Comparison of ENCODE assay signal across 27 mouse cellular contexts in genomic region chr12:118285099-118285498, GRCm38 (mm10). TPM values are rescaled to one million over a fixed set of nuclear protein-coding genes. Genes with fewer than 3 reads are reported as not detected.
DNase-seq lines count a peak whose midpoint lies in the region; ATAC-seq and TF ChIP-seq lines count a peak whose summit lies in the region.
"Had no signal": no experiment of that assay in that cellular context is flagged by ENCODE, and none has a peak within 500 bp of the region (broad histone marks: within the 10 kb centered on the region; RNA-seq: fewer than 3 reads in every experiment).

No protein-coding gene starts in this region.

- H3K27ac ChIP-seq in heart, embryonic 14.5 days (replicated peaks in 1 of 2; ENCODE audit: control insufficient read depth in 1 of 2, insufficient read depth in 1 of 2, low read depth in 2 of 2, low read length in 2 of 2): peak overlapping the region in 1 of 2 experiments; percentile 28; a peak in 1 of 4 replicates
- H3K27ac ChIP-seq in heart, embryonic 12.5 days (ENCODE audit: poor library complexity, severe bottlenecking): no peak overlapping the region
- no peak overlapping the region for H3K27ac ChIP-seq in MEL (ENCODE audit: control insufficient read depth, low read depth, low read length)
- H3K27ac ChIP-seq: forebrain, embryonic 13.5 days; heart, adult 2 months; hindbrain, postnatal 0 days; intestine, embryonic 15.5 days; kidney, postnatal 0 days; liver, embryonic 15.5 days had no signal

- TF ChIP-seq RAD21 in MEL (IDR thresholded peaks at IDR 0.05; ENCODE audit: low read depth, low read length): no peak

- no peak for TF ChIP-seq POLR2A in MEL (IDR thresholded peaks at IDR 0.05; ENCODE audit: control insufficient read depth in 1 of 2, insufficient read depth in 1 of 2, low read depth in 1 of 2, low read length in 2 of 2, poor library complexity in 1 of 2)

- H3K36me3 ChIP-seq in heart, embryonic 14.5 days (ENCODE audit: control insufficient read depth, insufficient read depth, low read length): no peaks in the 10 kb centered on the region
- H3K36me3 ChIP-seq in heart, embryonic 12.5 days: no peaks in the 10 kb centered on the region
- H3K36me3 ChIP-seq in MEL (ENCODE audit: control insufficient read depth in 1 of 2, insufficient read depth in 2 of 2, low read length in 2 of 2): peaks cover 3 to 11% of the 10 kb centered on the region in 2 experiments; a peak in 3 of 4 replicates
- H3K36me3 ChIP-seq: intestine, embryonic 15.5 days; liver, embryonic 15.5 days had no signal

- H3K4me2 ChIP-seq in heart, embryonic 14.5 days (ENCODE audit: low read length): no peak overlapping the region
- no peak overlapping the region for H3K4me2 ChIP-seq in heart, embryonic 12.5 days
- H3K4me2 ChIP-seq: forebrain, embryonic 13.5 days; intestine, embryonic 15.5 days; liver, embryonic 15.5 days; midbrain, embryonic 11.5 days had no signal

- TF ChIP-seq CTCF in MEL (IDR thresholded peaks at IDR 0.05 in 2 of 3, conservative IDR thresholded peaks at IDR 0.05 in 1 of 3; ENCODE audit: control insufficient read depth in 1 of 3, insufficient read depth in 1 of 3, low read depth in 2 of 3, low read length in 3 of 3, poor library complexity in 1 of 3, severe bottlenecking in 1 of 3): no peak

- intact Hi-C loops in heart, postnatal 10 days (cut with DNase I): no loop called here
- intact Hi-C loops in left cerebral cortex, postnatal 36 days (cut with DNase I): no loop called here

- 49% methylated on average over 6 of the region's 6 CpGs for WGBS in heart, embryonic 14.5 days
- 61% methylated on average over 6 of the region's 6 CpGs for WGBS in heart, embryonic 12.5 days

- H3K4me3 ChIP-seq in heart, embryonic 14.5 days (ENCODE audit: control insufficient read depth in 1 of 2, insufficient read depth in 1 of 2, low read depth in 1 of 2, low read length in 2 of 2): no peak overlapping the region
- no peak overlapping the region for H3K4me3 ChIP-seq in heart, embryonic 12.5 days
- H3K4me3 ChIP-seq in MEL (ENCODE audit: control insufficient read depth in 1 of 2, insufficient read depth in 1 of 2, low read depth in 2 of 2, low read length in 2 of 2): no peak overlapping the region
- H3K4me3 ChIP-seq: forebrain, embryonic 13.5 days; heart, adult 2 months; intestine, embryonic 15.5 days; liver, embryonic 15.5 days had no signal

- DNase-seq in adrenal gland, postnatal 14 days: peak; percentile 11
- no peak for DNase-seq in adrenal gland, postnatal 25 days
- no peak for DNase-seq in MEL (ENCODE audit: low read depth, low spot score)
- DNase-seq in heart, postnatal 10 days: peak; percentile 45 to 46
- DNase-seq in left cerebral cortex, postnatal 36 days (ENCODE audit: low spot score in 2 of 2): no peak
- DNase-seq: B cell, adult 2 months; cerebellum, adult 11 months; cerebellum, adult 9-10 months; cerebellum, postnatal 36 days; gastrocnemius, postnatal 14 days; kidney, adult 2 months; kidney, postnatal 4 days; left cerebral cortex, postnatal 4 days; lung, postnatal 36 days; spleen, adult 18-20 months; thymus, postnatal 14 days had no signal

- no peak for ATAC-seq in heart, embryonic 14.5 days (ENCODE audit: insufficient number of reproducible peaks, insufficient read depth, low FRiP score, low read depth)
- no peak for ATAC-seq in heart, embryonic 12.5 days (ENCODE audit: insufficient number of reproducible peaks, low FRiP score)
- ATAC-seq: activated CD4-positive, CD25-positive, alpha-beta regulatory T cell, adult 4 months; forebrain, embryonic 13.5 days; hindbrain, postnatal 0 days; intestine, embryonic 15.5 days; midbrain, embryonic 16.5 days had no signal

- peaks cover 0 to 9% of the 10 kb centered on the region in 2 experiments; a peak in 1 of 4 replicates for H3K4me1 ChIP-seq in heart, embryonic 14.5 days (ENCODE audit: control insufficient read depth in 2 of 2, insufficient read depth in 2 of 2, low read length in 2 of 2)
- peaks cover 10% of the 10 kb centered on the region for H3K4me1 ChIP-seq in heart, embryonic 12.5 days (replicated peaks)
- peaks cover 4 to 7% of the 10 kb centered on the region in 2 experiments for H3K4me1 ChIP-seq in MEL (ENCODE audit: control insufficient read depth in 1 of 2, insufficient read depth in 2 of 2, low read length in 2 of 2)
- H3K4me1 ChIP-seq: intestine, embryonic 15.5 days had no signal

- H3K9me3 ChIP-seq in heart, embryonic 14.5 days (ENCODE audit: control insufficient read depth, low read length): no peaks in the 10 kb centered on the region
- no peaks in the 10 kb centered on the region for H3K9me3 ChIP-seq in heart, embryonic 12.5 days (replicated peaks)
- no peaks in the 10 kb centered on the region for H3K9me3 ChIP-seq in MEL (replicated peaks; ENCODE audit: insufficient read depth, low read length)
- H3K9me3 ChIP-seq: forebrain, embryonic 13.5 days; intestine, embryonic 15.5 days; liver, embryonic 15.5 days had no signal

- H3K9ac ChIP-seq in heart, embryonic 14.5 days (ENCODE audit: low read length): peak overlapping the region; percentile 3; the same call in 1 of the 2 replicates
- H3K9ac ChIP-seq in heart, embryonic 12.5 days: no peak overlapping the region
- H3K9ac ChIP-seq in MEL (ENCODE audit: control insufficient read depth, low read depth, low read length, poor library complexity, severe bottlenecking): no peak overlapping the region
- H3K9ac ChIP-seq: forebrain, embryonic 13.5 days; intestine, embryonic 15.5 days; liver, embryonic 15.5 days had no signal

- TF ChIP-seq EP300 in MEL (IDR thresholded peaks at IDR 0.05; ENCODE audit: low read depth in 1 of 2, low read length in 2 of 2): peak in 1 of 2 experiments; percentile 7; a peak in 1 of 4 replicates

- H3K79me2 ChIP-seq in MEL (ENCODE audit: control insufficient read depth, insufficient read depth, low read length, poor library complexity): peaks cover 16% of the 10 kb centered on the region

- no peaks in the 10 kb centered on the region for H3K27me3 ChIP-seq in heart, embryonic 14.5 days (ENCODE audit: control insufficient read depth, insufficient read depth, low read length)
- H3K27me3 ChIP-seq in heart, embryonic 12.5 days (replicated peaks): no peaks in the 10 kb centered on the region
- H3K27me3 ChIP-seq in MEL (ENCODE audit: control insufficient read depth in 1 of 2, insufficient read depth in 2 of 2, low read length in 2 of 2): no peaks in the 10 kb centered on the region
- H3K27me3 ChIP-seq: forebrain, embryonic 13.5 days; intestine, embryonic 15.5 days; liver, embryonic 15.5 days had no signal

TF ChIP-seq in MEL, 35 proteins besides CTCF, POLR2A, EP300 and RAD21:
- TF ChIP-seq NELFE (IDR thresholded peaks at IDR 0.05; ENCODE audit: low read depth, low read length) (0 out of 2 replicates have a peak, but pooled peaks have one; percentile 10), JUND (IDR thresholded peaks at IDR 0.05; ENCODE audit: low read depth, low read length) (no peak), RCOR1 (IDR thresholded peaks at IDR 0.05; ENCODE audit: low read depth, low read length) (0 out of 2 replicates have a peak, but pooled peaks have one; percentile 8), CHD2 (IDR thresholded peaks at IDR 0.05; ENCODE audit: low read length) (no peak), MAFK (IDR thresholded peaks at IDR 0.05; ENCODE audit: borderline replicate concordance, low read depth, low read length) (no peak), BHLHE40 (IDR thresholded peaks at IDR 0.05; ENCODE audit: borderline replicate concordance, low read depth, low read length) (no peak), NRF1 (IDR thresholded peaks at IDR 0.05; ENCODE audit: insufficient read depth, low read depth, low read length, poor library complexity, severe bottlenecking) (no peak), MYB (IDR thresholded peaks at IDR 0.05; ENCODE audit: low read depth, low read length) (no peak)

RNA-seq across cellular contexts. Expression of gene Sp4, which starts 16.1 kb away (rescaled TPM):
- total RNA-seq in adrenal gland, postnatal 14 days (2021): 9.4 and 11.8 TPM in 2 replicates
- 8.8 and 9.7 TPM in 2 replicates for total RNA-seq in adrenal gland, postnatal 25 days (2021)
- 7.9 and 11.4 TPM in 2 replicates for polyA plus RNA-seq in heart, embryonic 14.5 days (2014; fragmentation: Nextera tagmentation; extraction: Ambion mirVana)
- polyA plus RNA-seq in heart, embryonic 12.5 days (2016; fragmentation: Nextera tagmentation; extraction: Ambion mirVana): 8.6 and 10.6 TPM in 2 replicates
- total RNA-seq in MEL (2012; rRNA removed): 35.3 and 35.4 TPM in 2 replicates
- 10 to 100 TPM; 21.4 to 33.9 TPM for polyA plus RNA-seq in MEL (2012; ENCODE audit: insufficient read depth in 1 of 2, insufficient read length in 2 of 2, low read depth in 1 of 2, low replicate concordance in 2 of 2, missing spikeins in 1 of 2)
- total RNA-seq in heart, postnatal 10 days (2021): 10 to 100 TPM in 1 of 2 experiments, 1 to 10 TPM in 1; 7.8 to 10.3 TPM
- total RNA-seq in left cerebral cortex, postnatal 36 days (2021): 10 to 100 TPM; 27.3 to 28.4 TPM

Comparison
In these comparisons a context has a peak if more than half of its experiments do, and no peak if none do; other contexts are left out.
1. DNase-seq: peak in adrenal gland, postnatal 14 days (single experiment) and heart, postnatal 10 days (2 of 2); none in adrenal gland, postnatal 25 days (single experiment), MEL (single experiment) and left cerebral cortex, postnatal 36 days (0 of 2).